Mouse (Mus musculus): ENCODE data around the gene Pax2.
"Not testable (repeated sequence)": the region's sequence is repeated elsewhere in the genome, so short reads cannot be mapped to it uniquely, and the experiment has no call there.

Gene Pax2

DNA sequence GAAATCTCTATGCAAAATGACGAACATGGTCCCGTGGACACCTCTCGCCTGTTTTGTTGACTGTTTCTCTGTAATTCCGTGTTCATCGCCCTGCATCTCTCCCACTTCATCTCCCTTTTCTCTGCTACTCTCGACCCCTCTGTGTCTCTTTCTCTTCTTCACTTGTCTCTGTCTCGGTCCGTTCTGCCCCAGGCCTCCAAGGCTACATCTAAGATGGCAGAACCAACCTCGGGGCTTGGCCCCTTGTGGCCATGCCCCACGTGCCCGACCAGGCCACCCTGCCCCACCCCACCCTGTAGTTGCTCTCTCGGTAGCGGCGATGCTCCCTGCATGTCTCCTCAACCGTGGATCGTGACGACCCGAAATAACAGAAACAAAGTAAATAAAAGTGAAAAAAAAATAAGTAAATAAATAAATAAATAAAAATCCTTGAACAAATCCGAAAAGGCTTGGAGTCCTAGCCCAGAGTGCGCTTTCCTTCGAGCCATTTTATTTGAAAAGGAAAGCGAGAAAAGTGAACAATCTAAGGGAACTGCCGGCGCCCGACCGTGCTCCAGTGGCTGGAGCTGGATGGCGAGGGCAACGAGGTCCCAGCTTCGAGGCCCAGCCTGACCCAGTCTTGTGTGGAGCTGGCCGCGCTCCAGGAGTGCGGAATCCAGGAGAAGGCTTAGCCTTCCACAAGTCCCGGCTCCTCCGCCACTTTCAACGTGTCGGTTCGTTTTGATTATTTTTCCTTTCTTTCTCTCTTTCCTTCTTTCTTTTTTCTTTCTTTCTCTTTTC lies 81.8 kb downstream of the Pax2 start:
- peak in 1 of 2 experiments; percentile 17 for DNase-seq

DNA sequence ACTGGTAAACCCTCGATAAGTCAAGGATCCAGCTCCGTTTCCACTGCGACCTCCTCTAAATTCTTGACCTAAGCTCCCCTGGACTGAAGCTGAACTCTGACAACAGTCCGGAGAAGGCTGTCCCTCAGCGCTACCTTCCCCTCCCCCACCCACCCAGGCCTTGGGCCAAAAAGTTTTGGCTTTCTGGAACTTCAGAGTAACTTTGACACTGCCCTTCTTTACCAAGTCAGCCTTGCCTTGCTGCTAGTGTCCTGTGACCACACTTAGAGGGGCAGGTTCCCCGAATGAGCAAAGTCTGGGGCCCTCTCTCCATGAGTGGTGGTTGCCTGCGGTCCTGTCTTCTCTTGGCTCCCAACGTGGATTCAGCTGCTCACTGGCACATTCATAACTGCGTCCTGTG lies 82.5 kb downstream of the Pax2 start:
- no peak for DNase-seq

DNA sequence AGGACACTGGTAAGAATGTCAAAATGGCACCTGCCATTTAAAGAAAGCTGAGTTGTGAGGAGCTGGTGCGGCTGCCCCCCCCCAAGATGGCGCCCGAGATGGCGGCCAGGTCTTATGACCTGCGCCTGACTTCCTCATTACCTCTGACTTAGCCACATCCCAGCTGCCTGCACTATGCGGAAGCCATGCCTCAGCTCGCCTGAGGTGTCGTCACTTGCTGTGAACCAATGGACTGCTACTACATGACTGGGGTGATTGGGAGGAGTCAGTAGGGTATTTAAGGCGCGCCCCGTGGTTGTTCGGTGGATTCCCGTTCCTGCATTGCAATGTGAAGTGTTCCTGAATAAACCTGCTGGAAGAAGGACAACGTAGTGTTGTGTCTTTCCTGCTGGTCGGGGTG lies 86.8 kb downstream of the Pax2 start:
- DNase-seq, result not testable (repeated sequence)

DNA sequence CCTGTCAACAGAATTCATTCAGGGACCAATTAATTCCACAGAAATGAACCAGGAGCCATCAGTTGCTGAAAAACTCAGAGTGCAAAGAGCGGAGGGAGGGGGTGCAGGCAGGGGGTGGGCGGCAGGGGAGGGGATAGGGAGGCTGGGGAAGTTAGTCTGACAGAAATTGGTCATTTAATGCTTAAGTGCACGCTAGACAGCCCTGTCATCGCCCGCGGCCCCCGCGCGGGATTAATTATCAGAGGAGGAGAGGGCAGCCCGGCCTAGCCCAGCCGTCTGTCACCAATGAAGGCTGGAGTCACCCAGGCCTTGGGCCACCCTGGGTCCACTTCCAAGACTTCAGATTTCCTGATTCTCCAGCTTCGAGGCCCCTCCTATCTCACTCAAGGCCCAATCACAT lies 93.6 kb downstream of the Pax2 start:
- DNase-seq, result no peak

DNA sequence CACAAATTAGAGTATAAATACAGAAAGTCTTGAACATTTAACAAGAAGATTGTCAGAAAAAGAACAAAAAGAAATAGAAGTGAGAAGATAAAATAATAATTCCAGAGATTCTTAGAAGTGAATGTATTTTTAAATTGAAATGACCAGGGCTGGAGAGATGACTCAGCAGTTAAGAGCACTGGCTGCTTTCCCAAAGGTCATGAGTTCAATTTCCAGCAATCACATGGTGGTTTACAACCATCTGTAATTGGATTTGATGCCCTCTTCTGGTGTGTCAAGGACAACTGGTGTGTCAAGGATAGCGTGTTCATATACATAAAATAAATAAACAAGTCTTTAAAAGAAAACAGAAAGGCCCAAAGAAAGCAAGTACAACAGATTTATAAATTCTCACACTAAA lies 102.8 kb downstream of the Pax2 start:
- no peak for DNase-seq

DNA sequence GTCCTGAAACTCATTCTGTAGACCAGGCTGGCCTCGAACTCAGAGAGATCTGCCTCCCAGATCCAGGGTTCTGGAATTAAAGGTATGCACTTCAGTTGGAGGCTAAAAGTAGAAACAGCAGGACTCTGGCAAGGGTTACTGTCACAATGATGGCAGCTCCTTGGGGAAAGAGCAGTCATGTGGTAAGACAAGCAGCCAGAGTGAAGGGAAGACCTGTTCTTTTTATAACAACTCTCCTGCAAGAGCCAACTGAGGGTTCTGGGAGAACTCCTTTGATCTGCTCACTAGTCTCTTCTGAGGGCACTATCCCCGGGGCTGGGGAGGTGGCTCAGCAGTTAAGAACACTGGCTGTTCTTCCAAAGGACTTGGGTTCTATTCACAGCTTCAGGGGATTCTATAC lies 112.9 kb downstream of the Pax2 start:
- DNase-seq, result no peak

DNA sequence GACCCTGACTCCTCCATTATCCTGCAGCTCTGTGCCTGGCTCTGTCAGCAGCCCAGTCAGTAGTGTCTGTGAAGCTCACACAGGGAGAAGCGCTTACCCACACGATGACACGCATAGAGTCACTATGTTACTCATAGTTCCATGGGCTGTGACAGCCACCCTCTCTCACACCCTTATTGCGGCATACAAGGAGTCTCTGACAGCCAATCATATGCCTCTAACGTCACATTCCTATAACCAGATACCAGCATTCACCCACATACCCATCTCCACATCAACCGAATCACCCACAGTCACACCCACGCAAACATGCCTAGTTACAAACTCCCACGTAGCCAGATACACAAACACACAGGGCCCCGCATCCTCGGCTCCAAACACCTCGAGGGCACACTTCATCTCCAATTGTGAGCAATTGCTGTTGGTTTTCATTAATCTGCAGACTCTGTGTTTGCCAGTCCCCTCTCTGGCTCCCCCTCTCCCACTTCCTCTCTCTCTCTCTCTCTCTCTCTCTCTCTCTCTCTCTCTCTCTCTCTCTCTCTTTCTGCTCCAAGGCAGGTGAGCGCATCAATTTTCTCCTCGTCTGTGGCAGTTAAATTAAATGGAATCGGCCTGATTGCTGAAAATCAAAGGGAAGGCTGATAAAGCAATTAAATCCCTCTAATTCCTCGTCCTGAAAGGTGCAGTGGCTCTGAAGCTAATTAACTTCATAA lies 118.5 kb downstream of the Pax2 start:
- DNase-seq, result no peak

DNA sequence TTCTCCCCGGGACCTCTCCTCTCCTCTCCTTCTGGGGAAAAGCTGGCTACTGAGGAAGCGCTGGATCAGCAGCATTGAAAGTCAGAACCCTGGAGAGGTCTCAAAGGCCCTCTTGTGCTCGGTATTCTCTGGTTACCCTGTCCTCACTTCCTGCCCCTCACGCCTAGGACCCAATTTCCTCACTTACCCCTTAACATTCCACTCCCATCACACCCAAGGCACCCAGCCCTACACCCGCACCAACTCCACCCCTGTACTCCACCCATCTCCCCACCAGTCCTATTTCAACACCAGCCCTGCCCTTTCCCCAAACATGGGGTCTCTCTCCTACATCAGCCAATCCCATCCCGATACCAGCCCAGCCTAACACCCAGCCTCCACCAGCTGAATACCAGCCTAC lies 119.1 kb downstream of the Pax2 start:
- no peak for DNase-seq

DNA sequence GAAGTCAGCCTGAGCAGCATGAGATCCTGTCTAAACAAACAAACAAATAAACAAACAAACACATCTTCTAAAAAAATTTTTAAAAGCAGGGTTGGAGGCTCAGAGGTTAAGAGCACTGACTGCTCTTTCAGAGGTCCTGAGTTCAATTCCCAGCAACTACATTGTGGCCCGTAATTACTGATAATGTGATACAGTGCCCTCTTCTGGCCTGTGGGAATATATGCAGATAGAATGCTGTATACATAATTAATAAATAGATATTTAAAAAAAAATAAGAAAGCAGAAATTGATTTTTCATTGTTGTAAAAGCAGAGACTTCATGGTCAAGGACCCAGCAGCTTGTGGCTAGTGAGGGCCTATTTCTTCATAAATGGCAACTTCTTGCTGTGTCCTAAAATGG lies 119.9 kb downstream of the Pax2 start:
- DNase-seq, result no peak

DNA sequence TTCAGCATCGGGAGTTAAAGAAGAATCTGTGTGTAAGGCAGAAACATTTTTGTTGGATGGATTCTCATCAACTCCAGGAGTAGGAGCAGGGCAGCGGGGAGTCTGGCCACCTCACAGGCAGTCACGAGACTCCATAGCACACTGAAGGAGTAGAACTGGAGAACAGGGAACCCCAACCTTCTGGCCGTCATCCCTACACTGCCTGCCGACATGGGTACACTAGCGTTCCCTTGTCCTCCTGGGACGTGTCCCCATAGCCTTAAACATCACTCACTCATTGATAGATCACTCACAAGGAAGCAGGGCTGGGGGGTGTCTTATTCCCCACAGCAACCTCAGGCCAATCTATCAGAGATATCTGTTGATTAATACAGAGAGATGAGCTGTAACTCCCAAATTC lies 120.7 kb downstream of the Pax2 start:
- DNase-seq, result no peak

DNA sequence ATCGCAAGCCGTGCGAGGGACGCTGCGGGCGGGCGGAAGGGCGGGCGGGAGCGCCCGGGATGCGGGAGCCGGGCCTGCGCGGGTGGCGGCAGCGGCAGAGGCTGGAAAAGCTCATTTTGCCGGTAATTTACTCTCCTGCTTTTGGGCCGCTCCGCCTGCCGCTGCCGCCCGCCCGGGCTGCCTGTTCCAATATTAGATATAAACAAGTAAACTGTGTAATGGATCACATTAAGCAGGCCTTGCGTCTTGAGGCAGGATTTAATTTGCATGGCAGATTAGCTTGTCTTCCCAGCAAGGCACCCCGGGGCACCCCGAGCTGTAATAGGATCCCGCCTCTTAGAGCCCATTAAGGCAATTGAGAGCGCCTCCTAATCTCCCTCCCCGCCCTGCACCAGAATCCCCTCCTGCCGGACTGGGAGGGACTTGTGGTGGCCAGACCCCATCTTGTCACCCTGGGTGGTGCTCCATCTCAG lies 126.7 kb downstream of the Pax2 start:
- DNase-seq, result peak; percentile 37 to 49

DNA sequence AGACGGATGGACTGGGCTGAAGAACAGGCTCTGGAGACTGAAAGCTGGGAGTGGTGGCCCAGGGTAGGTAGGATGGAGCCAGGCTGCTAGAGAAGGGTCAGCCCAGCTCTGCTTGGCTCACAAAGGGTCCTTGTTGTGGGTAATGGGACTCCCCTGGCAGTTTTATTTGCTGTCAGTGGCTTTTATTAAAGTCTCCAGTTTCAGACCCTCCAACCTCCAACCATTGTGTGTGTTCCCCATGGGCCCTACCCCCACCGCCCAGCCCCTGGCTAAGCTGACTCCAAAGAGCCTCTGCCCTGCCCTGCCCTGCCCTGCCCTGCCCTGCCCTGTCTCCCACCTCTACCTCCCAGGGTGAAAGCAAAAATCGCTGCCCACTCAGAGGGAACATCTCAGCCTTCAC lies 128.5 kb downstream of the Pax2 start:
- no peak for DNase-seq

DNA sequence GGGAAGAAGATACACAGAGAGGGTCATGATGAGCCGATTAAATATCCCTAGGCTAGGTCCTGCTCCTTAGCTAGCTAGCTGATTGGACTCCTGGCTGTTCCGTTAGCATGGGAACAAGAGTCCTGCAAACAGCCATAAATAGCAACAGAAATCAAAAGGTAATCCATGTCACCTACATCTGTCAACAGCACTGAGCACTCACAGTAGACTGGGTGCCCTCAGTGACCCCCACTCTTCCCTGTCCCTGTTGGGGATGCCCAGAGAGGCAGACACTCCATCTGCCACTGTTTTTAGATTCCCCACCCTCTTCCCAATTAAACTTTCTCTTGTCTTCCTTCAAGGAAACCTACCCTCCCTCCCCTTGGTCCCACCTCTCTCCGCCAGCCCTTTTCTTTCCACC lies 130.6 kb downstream of the Pax2 start:
- DNase-seq, result no peak
